Mouse (Mus musculus) bone marrow, adult 2 months (tissue): ENCODE measurements around the gene Vdac1. TPM values are rescaled to one million over a fixed set of nuclear protein-coding genes. Genes with fewer than 3 reads are reported as not detected.

Experiments used
- H3K27ac ChIP-seq: fragments of 200-500 bp; 2 replicates; pipeline ENCODE4 v1.5.1; 2012; ENCODE audit warnings: low read depth, mild to moderate bottlenecking, control low read depth, inconsistent platforms, low read length; ENCODE audit not compliant: control insufficient read depth, poor library complexity, insufficient read depth
- H3K4me1 ChIP-seq: fragments of 200-500 bp; 2 replicates; pipeline ENCODE4 v1.6.1; 2011; ENCODE audit warnings: low read length; ENCODE audit not compliant: control insufficient read depth, insufficient read depth
- H3K4me3 ChIP-seq: fragments of 200-500 bp; replicated peaks from 2 replicates; pipeline ENCODE3; 2011; ENCODE audit warnings: mild to moderate bottlenecking, low read depth, low read length, control low read depth; ENCODE audit not compliant: control insufficient read depth
- CTCF ChIP-seq: fragments of 200-500 bp; IDR thresholded peaks from 2 replicates; pipeline ENCODE4 v1.5.1; 2011; ENCODE audit warnings: low read length, control low read depth; ENCODE audit not compliant: control insufficient read depth, insufficient read depth
- POLR2A ChIP-seq: fragments of 200-500 bp; IDR thresholded peaks from 2 replicates; pipeline ENCODE4 v1.6.1; 2011; ENCODE audit warnings: low read depth, mild to moderate bottlenecking, control low read depth, low read length, borderline replicate concordance; ENCODE audit not compliant: control insufficient read depth
- WGBS: fragments of 180-500 bp; shearing (Covaris S2); methylation state at CpG from one replicate; pipeline ENCODE4 v1.1.7; 2018; 5-methylcytosine and 5-hydroxymethylcytosine counted together
- polyA plus RNA-seq: library from polyadenylated mRNA; stranded (reverse); fragments of >200 nt; gene quantifications from 2 replicates; pipeline ENCODE4 v1.2.4, GENCODE M21; 2011; ENCODE audit warnings: low replicate concordance; ENCODE audit not compliant: missing spikeins, insufficient read depth, insufficient read length

Gene Vdac1
- polyA plus RNA-seq, 1 experiment, result 89.4 TPM

- Histone ChIP-seq H3K4me1 (no peaks in the 10 kb centered on the region; the same call in 1 of the 2 replicates), H3K4me3 (no peak overlapping the region), H3K27ac (no peak overlapping the region)
- no peak for TF ChIP-seq CTCF
- TF ChIP-seq POLR2A, result no peak
- WGBS, result 92% methylated on average over 5 of the region's 5 CpGs
Observed at GRCm38 (mm10) chr11:52404209-52404608, 43.5 kb downstream of the Vdac1 start.

- 82% methylated on average over 9 of the region's 9 CpGs for WGBS
- Histone ChIP-seq H3K27ac (no peak overlapping the region), H3K4me3 (no peak overlapping the region), H3K4me1 (no peaks in the 10 kb centered on the region)
- TF ChIP-seq CTCF (no peak), POLR2A (no peak)
Observed at GRCm38 (mm10) chr11:52405196-52405688, 44.6 kb downstream of the Vdac1 start.

- no peak overlapping the region for H3K27ac ChIP-seq
- 76% methylated on average over 5 of the region's 5 CpGs for WGBS
Observed at GRCm38 (mm10) chr11:52409316-52409715, 48.7 kb downstream of the Vdac1 start.

GRCm38 (mm10) chr11:52418358-52418757 is 57.7 kb downstream of the Vdac1 start:
- WGBS, result 84% methylated on average over 5 of the region's 5 CpGs
- no peak for TF ChIP-seq CTCF
- no peaks in the 10 kb centered on the region for H3K4me1 ChIP-seq
- no peak overlapping the region for H3K27ac ChIP-seq
- H3K4me3 ChIP-seq, result no peak overlapping the region

More at GRCm38 (mm10) chr11:52409316-52409715, 48.7 kb downstream of the Vdac1 start:
- Histone ChIP-seq H3K4me3 (no peak overlapping the region), H3K4me1 (no peaks in the 10 kb centered on the region)
- TF ChIP-seq CTCF (no peak), POLR2A (no peak)

- no peak overlapping the region for H3K27ac ChIP-seq
- WGBS, result 48% methylated on average over 5 of the region's 5 CpGs
- H3K4me3 ChIP-seq, result no peak overlapping the region
- H3K4me1 ChIP-seq, result no peaks in the 10 kb centered on the region
- TF ChIP-seq CTCF (no peak), POLR2A (no peak)
Observed at GRCm38 (mm10) chr11:52419246-52419645, 58.6 kb downstream of the Vdac1 start.

GRCm38 (mm10) chr11:52419861-52420260 is 59.2 kb downstream of the Vdac1 start:
- no peaks in the 10 kb centered on the region for H3K4me1 ChIP-seq
- 75% methylated on average over 7 of the region's 7 CpGs for WGBS
- no peak overlapping the region for H3K4me3 ChIP-seq
- TF ChIP-seq CTCF (no peak), POLR2A (no peak)
- H3K27ac ChIP-seq, result no peak overlapping the region

- Histone ChIP-seq H3K4me3 (no peak overlapping the region), H3K27ac (no peak overlapping the region), H3K4me1 (no peaks in the 10 kb centered on the region)
- TF ChIP-seq POLR2A, result no peak
- no peak for TF ChIP-seq CTCF
- WGBS, result 69% methylated on average over 12 of the region's 12 CpGs
Observed at GRCm38 (mm10) chr11:52420296-52421052, 59.8 kb downstream of the Vdac1 start.

GRCm38 (mm10) chr11:52421053-52421778 is 60.6 kb downstream of the Vdac1 start:
- Histone ChIP-seq H3K4me1 (no peaks in the 10 kb centered on the region), H3K4me3 (no peak overlapping the region), H3K27ac (no peak overlapping the region)
- TF ChIP-seq CTCF, result no peak
- TF ChIP-seq POLR2A, result no peak
- WGBS, result 37% methylated on average over 12 of the region's 12 CpGs

- H3K4me1 ChIP-seq, result no peaks in the 10 kb centered on the region
- H3K27ac ChIP-seq, result no peak overlapping the region
- no peak overlapping the region for H3K4me3 ChIP-seq
- TF ChIP-seq POLR2A (no peak), CTCF (no peak)
- 75% methylated on average over 6 of the region's 6 CpGs for WGBS
Observed at GRCm38 (mm10) chr11:52429440-52429839, 68.8 kb downstream of the Vdac1 start.
